Mouse (Mus musculus): ENCODE data around the gene Fancg.

GRCm38 (mm10) chr4:43035851-43036250, 25.5 kb upstream of the Fancg start:
- TF ChIP-seq MYC (IDR thresholded peaks at IDR 0.05; ENCODE audit: low read depth, low read length) (no peak), POLR2A (IDR thresholded peaks at IDR 0.05; ENCODE audit: control insufficient read depth in 1 of 2, insufficient read depth in 1 of 2, low read depth in 1 of 2, low read length in 2 of 2, poor library complexity in 1 of 2) (no peak), EP300 (IDR thresholded peaks at IDR 0.05; ENCODE audit: low read depth in 1 of 2, low read length in 2 of 2) (no peak), ZKSCAN1 (IDR thresholded peaks at IDR 0.05; ENCODE audit: low read depth, low read length) (no peak), CTCF (IDR thresholded peaks at IDR 0.05 in 2 of 3, conservative IDR thresholded peaks at IDR 0.05 in 1 of 3; ENCODE audit: control insufficient read depth in 1 of 3, insufficient read depth in 1 of 3, low read depth in 2 of 3, low read length in 3 of 3, poor library complexity in 1 of 3, severe bottlenecking in 1 of 3) (no peak), TCF12 (IDR thresholded peaks at IDR 0.05; ENCODE audit: low read depth, low read length) (no peak), USF2 (IDR thresholded peaks at IDR 0.05; ENCODE audit: borderline replicate concordance in 1 of 2, insufficient read depth in 1 of 2, low read depth in 1 of 2, low read length in 2 of 2) (no peak), POLR2AphosphoS5 (IDR thresholded peaks at IDR 0.05; ENCODE audit: borderline replicate concordance, low read depth, low read length) (no peak)
